Mouse (Mus musculus): ENCODE results near the gene Sh3bp1.

Gene Sh3bp1

GRCm38 (mm10) chr15:78937311-78937710, 37.7 kb downstream of the Sh3bp1 start:
- DNase-seq (ENCODE audit: extremely low read depth, low read depth, low spot score): no peak

GRCm38 (mm10) chr15:78937963-78938362, 38.4 kb downstream of the Sh3bp1 start:
- DNase-seq (ENCODE audit: extremely low read depth, low read depth, low spot score): no peak

GRCm38 (mm10) chr15:78940325-78940724, 40.8 kb downstream of the Sh3bp1 start:
- no peak for DNase-seq (ENCODE audit: extremely low read depth, low read depth, low spot score)

GRCm38 (mm10) chr15:78942663-78943062, 43.1 kb downstream of the Sh3bp1 start:
- no peak for DNase-seq (ENCODE audit: extremely low read depth, low read depth, low spot score)

- no peak for DNase-seq (ENCODE audit: extremely low read depth, low read depth, low spot score)
Measured at GRCm38 (mm10) chr15:78946232-78946631, 46.7 kb downstream of the Sh3bp1 start.

- peak; percentile 55 for DNase-seq (ENCODE audit: extremely low read depth, low read depth, low spot score)
Measured at GRCm38 (mm10) chr15:78947657-78948056, 48.1 kb downstream of the Sh3bp1 start, which contains the start of gene Triobp. TSS of gene Triobp (plus strand) at chr15:78947724.

- DNase-seq (ENCODE audit: extremely low read depth, low read depth, low spot score): no peak
Measured at GRCm38 (mm10) chr15:78948152-78948725, 48.7 kb downstream of the Sh3bp1 start.

- no peak for DNase-seq (ENCODE audit: extremely low read depth, low read depth, low spot score)
Measured at GRCm38 (mm10) chr15:78948883-78949282, 49.3 kb downstream of the Sh3bp1 start.

- DNase-seq (ENCODE audit: extremely low read depth, low read depth, low spot score): no peak
Measured at GRCm38 (mm10) chr15:78955663-78956062, 56.1 kb downstream of the Sh3bp1 start.

- no peak for DNase-seq (ENCODE audit: extremely low read depth, low read depth, low spot score)
Measured at GRCm38 (mm10) chr15:78956351-78956750, 56.8 kb downstream of the Sh3bp1 start.

- DNase-seq (ENCODE audit: extremely low read depth, low read depth, low spot score): no peak
Measured at GRCm38 (mm10) chr15:78957021-78957420, 57.5 kb downstream of the Sh3bp1 start.

- DNase-seq (ENCODE audit: extremely low read depth, low read depth, low spot score): no peak
Measured at GRCm38 (mm10) chr15:78959537-78959936, 60.0 kb downstream of the Sh3bp1 start.

GRCm38 (mm10) chr15:78960088-78960487, 60.5 kb downstream of the Sh3bp1 start:
- DNase-seq (ENCODE audit: extremely low read depth, low read depth, low spot score): no peak

Measured in fat pad, adult 2 months (tissue).